Mouse (Mus musculus) midbrain, embryonic 11.5 days (tissue): Measurements from ENCODE around the gene Agap1. TPM values are rescaled to one million over a fixed set of nuclear protein-coding genes. Genes with fewer than 3 reads are reported as not detected.

ENCODE experiments used
- ATAC-seq: fragments of 200-750 bp; cut with Nextera tagmentation; 2 replicates; pipeline ENCODE4 v1.8.0; 2017; ENCODE audit warnings: moderate TSS enrichment, moderate library complexity; ENCODE audit not compliant: low FRiP score
- DNase-seq: peaks from one replicate; pipeline ENCODE4 v3.0.0; 2015; ENCODE audit warnings: low spot score; ENCODE audit errors: missing footprints
- H3K27ac ChIP-seq: fragments of 300-500 bp; sonication (generic); 2 replicates; pipeline ENCODE4 v1.5.1; 2014; ENCODE audit warnings: low read depth, low read length
- H3K27me3 ChIP-seq: fragments of 300-500 bp; sonication (generic); 2 replicates; pipeline ENCODE4 v1.6.1; 2014; ENCODE audit warnings: mild to moderate bottlenecking, low read length, moderate library complexity, mixed read lengths; ENCODE audit not compliant: control insufficient read depth, insufficient read depth
- H3K36me3 ChIP-seq: fragments of 300-500 bp; sonication (generic); 2 replicates; pipeline ENCODE4 v1.6.1; 2014; ENCODE audit warnings: mild to moderate bottlenecking, low read length, moderate library complexity, mixed read lengths; ENCODE audit not compliant: control insufficient read depth, insufficient read depth
- H3K4me1 ChIP-seq: fragments of 300-500 bp; sonication (generic); 2 replicates; pipeline ENCODE4 v1.6.1; 2014; ENCODE audit warnings: low read length; ENCODE audit not compliant: control insufficient read depth, insufficient read depth
- H3K4me2 ChIP-seq: fragments of 300-500 bp; sonication (generic); 2 replicates; pipeline ENCODE4 v1.6.1; 2014; ENCODE audit warnings: mild to moderate bottlenecking, moderate library complexity
- H3K4me3 ChIP-seq: fragments of 300-500 bp; sonication (generic); 2 replicates; pipeline ENCODE4 v1.5.1; 2014; ENCODE audit warnings: low read depth, low read length
- H3K9ac ChIP-seq: fragments of 300-500 bp; sonication (generic); 2 replicates; pipeline ENCODE4 v1.6.1; 2014; ENCODE audit warnings: low read length
- H3K9me3 ChIP-seq: fragments of 300-500 bp; sonication (generic); 2 replicates; pipeline ENCODE4 v1.6.1; 2016; ENCODE audit warnings: low read length; ENCODE audit not compliant: control insufficient read depth
- WGBS: fragments of 180-500 bp; shearing (Covaris S2); extraction: QIAGEN DNeasy Blood & Tissue Kit; methylation state at CpG from one replicate; pipeline ENCODE4 v1.1.7; 2014; 5-methylcytosine and 5-hydroxymethylcytosine counted together
- polyA plus RNA-seq: library from polyadenylated mRNA; unstranded; fragments of >200 nt; fragmentation: Nextera tagmentation; extraction: Ambion mirVana; gene quantifications from 2 replicates; pipeline ENCODE4 v1.2.1, GENCODE M21; 2014

Agap1 gene
- polyA plus RNA-seq, 1 experiment from 2014 or later: 33.6 TPM

DNA sequence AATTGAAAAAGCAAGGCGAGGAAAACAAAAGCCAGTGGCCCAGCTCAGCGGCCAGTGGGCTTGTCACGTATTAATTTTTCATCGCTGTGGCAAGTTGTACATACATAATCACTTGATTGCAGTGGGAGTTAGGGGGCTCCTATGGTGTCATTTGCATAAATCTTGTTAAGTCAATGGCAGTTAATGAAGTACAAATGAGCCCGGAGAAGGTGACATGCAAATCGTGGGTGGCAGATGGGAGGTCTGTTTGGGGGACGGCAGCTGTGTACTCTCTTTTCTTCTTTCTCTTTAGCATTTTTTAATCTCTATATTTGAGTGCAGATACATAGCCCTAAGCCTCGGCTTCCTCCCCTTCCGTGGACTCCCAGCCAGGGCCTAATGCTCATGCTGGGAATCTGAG is 220.1 kb downstream of the Agap1 start:
- H3K4me1 ChIP-seq: peaks cover 2% of the 10 kb centered on the region; the same call in 1 of the 2 replicates
- no peaks in the 10 kb centered on the region for H3K27me3 ChIP-seq
- no peaks in the 10 kb centered on the region for H3K9me3 ChIP-seq

DNA sequence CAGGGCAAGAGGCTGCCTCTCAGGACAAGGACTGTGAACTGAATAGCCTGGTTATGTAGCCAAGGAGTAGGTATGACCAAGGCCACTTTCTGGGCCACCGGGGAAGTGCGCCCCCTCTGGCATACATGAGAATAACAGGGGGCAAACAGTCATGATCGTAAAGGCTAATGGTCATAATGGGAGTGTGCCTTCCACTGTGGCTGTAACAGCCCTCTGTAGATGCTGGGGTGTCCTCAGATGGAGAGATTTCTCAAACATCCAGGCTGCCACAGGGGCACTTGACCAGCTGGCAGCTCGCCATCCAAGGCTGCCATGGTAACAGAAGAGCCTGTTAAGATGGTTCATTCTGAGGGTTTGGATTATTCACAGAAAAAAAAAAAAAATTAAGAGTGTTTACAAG is 221.8 kb downstream of the Agap1 start:
- ATAC-seq (no peak), DNase-seq (no peak)
- Histone ChIP-seq H3K27ac (no peak overlapping the region), H3K4me2 (no peak overlapping the region), H3K27me3 (no peaks in the 10 kb centered on the region), H3K36me3 (peaks cover 3% of the 10 kb centered on the region; the same call in 1 of the 2 replicates), H3K4me3 (no peak overlapping the region), H3K9ac (no peak overlapping the region), H3K4me1 (0 out of 2 replicates have a peak, but pooled peaks cover 1% of the 10 kb centered on the region), H3K9me3 (no peaks in the 10 kb centered on the region)
- WGBS: 77% methylated on average over 4 of the region's 4 CpGs

More for the DNA sequence above, 220.1 kb downstream of the Agap1 start:
- DNase-seq (no peak), ATAC-seq (no peak)
- H3K4me2 ChIP-seq: no peak overlapping the region
- 72% methylated on average over 9 of the region's 9 CpGs for WGBS
- H3K9ac ChIP-seq: no peak overlapping the region
- H3K36me3 ChIP-seq: peaks cover 3% of the 10 kb centered on the region; the same call in 1 of the 2 replicates
- H3K27ac ChIP-seq: no peak overlapping the region
- no peak overlapping the region for H3K4me3 ChIP-seq

DNA sequence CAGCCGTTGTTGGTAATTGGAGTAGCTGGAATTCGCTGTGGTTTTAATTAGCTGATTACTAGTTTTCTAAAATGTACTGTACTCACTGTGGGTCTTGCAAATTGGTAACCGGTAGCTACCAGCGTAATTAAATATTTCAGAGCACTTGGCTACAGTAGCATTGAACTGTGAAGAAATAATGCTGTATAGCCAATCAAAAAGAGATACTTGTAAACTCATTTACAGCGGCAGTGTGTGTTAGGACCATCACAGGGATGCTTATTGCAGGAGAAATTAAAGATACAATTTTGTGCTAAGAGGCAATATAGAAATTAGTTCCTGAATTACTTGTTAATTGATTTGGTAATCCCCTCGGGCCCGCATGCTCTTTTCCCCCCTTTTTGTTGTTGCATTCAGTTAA is 226.1 kb downstream of the Agap1 start:
- Histone ChIP-seq H3K9me3 (peaks cover under 1% of the 10 kb centered on the region; the same call in 1 of the 2 replicates), H3K4me2 (no peak overlapping the region), H3K9ac (no peak overlapping the region), H3K4me1 (no peaks in the 10 kb centered on the region), H3K27ac (no peak overlapping the region), H3K4me3 (no peak overlapping the region), H3K36me3 (peaks cover 5% of the 10 kb centered on the region; the same call in 1 of the 2 replicates), H3K27me3 (no peaks in the 10 kb centered on the region)
- no peak for ATAC-seq
- WGBS: 91% methylated on average over 7 of the region's 7 CpGs
- DNase-seq: no peak

DNA sequence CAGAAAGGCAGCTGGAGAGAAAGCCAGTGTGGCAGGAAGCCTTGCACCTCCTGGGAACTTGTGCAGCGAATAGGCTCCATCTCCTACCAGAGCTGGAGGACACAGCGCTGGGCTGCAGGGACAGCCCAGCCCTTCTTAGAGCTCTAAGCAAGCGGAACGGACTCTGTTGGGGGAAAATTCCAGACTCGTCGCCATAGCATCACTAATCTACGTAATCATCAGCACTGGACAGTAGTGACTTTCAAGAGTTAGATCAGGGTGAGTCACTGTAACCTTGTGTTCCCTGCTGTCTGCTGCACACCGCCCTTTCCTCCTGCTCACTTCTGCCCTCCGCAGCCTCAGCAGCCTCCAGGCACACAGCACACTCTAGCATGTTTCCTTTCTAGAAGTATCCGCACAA is 234.3 kb downstream of the Agap1 start:
- H3K4me2 ChIP-seq: no peak overlapping the region
- ATAC-seq (peak; percentile 67; the same call in 1 of the 2 replicates), DNase-seq (no peak)
- H3K9ac ChIP-seq: no peak overlapping the region
- H3K36me3 ChIP-seq: peaks cover 4% of the 10 kb centered on the region; the same call in 1 of the 2 replicates
- H3K27ac ChIP-seq: peak overlapping the region; percentile 35; the same call in 1 of the 2 replicates
- H3K9me3 ChIP-seq: peaks cover 2% of the 10 kb centered on the region; the same call in 1 of the 2 replicates
- H3K4me1 ChIP-seq: peaks cover 13% of the 10 kb centered on the region
- no peaks in the 10 kb centered on the region for H3K27me3 ChIP-seq
- 33% methylated on average over 10 of the region's 10 CpGs for WGBS
- no peak overlapping the region for H3K4me3 ChIP-seq

DNA sequence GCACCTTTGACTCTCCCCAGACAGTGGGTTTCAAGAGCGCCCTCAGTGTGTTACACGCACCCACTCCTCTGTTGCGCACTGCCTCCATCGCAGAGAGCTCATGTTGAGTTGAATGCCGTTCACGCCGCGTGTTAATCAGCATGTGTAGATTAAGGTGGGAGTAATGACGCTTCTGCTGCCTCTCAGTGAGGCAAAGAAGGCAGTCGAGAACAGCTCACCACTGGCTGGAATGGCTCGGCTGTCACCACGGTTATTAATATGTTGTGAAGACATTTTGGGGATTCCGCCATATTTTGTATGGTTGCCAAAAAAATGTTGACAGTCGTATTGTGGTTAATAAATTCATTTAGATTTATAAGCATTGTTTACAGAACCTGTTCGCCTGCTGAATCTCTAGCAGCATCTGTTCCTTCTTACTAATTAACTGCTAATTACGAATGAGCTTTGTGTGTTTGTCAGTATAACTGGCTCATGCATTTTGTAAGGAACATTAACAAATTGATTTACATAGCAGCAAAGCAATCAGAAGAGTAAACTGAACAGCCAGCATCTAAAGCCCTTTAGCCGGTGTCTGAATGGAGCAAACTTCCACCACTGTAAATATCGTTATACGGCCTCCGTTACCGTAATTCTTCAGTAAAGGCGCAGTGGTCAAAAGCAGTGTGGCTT is 235.1 kb downstream of the Agap1 start:
- no peaks in the 10 kb centered on the region for H3K27me3 ChIP-seq
- ATAC-seq: no peak
- no peak overlapping the region for H3K4me3 ChIP-seq
- peaks cover 4% of the 10 kb centered on the region; the same call in 1 of the 2 replicates for H3K36me3 ChIP-seq
- WGBS: 84% methylated on average over 22 of the region's 22 CpGs
- H3K4me1 ChIP-seq: peaks cover 13% of the 10 kb centered on the region
- no peak overlapping the region for H3K9ac ChIP-seq
- no peak overlapping the region for H3K27ac ChIP-seq
- DNase-seq: no peak
- H3K9me3 ChIP-seq: peaks cover 2% of the 10 kb centered on the region; the same call in 1 of the 2 replicates
- H3K4me2 ChIP-seq: no peak overlapping the region

DNA sequence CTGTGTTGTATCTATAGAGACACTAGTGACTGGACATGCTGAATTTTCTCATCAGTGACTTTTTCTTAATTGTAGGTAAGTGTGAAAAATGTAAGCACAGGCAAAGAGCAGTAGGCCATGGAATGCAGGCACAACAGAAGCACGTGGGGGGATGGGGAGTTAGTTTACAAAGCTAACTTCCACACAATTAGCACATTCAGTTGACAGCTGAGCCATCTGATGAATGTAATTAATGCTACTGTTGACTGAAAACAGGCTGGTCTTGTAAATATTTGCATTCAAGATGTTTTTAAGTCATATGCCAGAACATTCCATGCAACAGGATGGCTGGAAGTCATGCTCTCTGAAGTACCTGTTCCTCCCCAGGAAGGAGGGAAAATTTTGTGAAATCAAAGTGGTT is 236.5 kb downstream of the Agap1 start:
- ATAC-seq: no peak
- WGBS: 70% methylated on average over 1 of the region's 1 CpGs
- H3K4me1 ChIP-seq: peaks cover 13% of the 10 kb centered on the region
- H3K4me2 ChIP-seq: no peak overlapping the region
- H3K9me3 ChIP-seq: no peaks in the 10 kb centered on the region
- no peak for DNase-seq
- H3K36me3 ChIP-seq: no peaks in the 10 kb centered on the region
- no peak overlapping the region for H3K9ac ChIP-seq
- H3K4me3 ChIP-seq: no peak overlapping the region
- H3K27ac ChIP-seq: no peak overlapping the region
- H3K27me3 ChIP-seq: no peaks in the 10 kb centered on the region

DNA sequence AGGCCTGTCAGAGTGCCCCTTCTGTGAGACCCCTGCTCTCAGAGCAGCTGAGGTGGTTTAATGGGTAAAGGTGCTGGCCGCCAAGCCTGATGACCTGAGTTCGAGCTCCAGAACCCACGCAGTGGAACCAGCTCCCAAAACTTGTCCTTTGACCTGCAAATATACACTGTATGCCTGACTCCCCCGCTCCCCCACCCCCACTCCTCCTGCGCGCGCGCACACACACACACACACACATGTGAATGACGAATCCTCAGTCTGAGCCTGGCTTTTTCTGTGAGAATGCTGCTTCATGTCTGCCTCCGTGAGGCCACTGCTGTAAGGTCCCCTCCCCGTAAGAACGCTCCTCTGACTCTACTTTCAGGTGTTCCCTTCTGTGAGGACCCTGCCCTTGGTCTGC is 237.8 kb downstream of the Agap1 start:
- DNase-seq: no peak
- H3K4me3 ChIP-seq: no peak overlapping the region
- no peaks in the 10 kb centered on the region for H3K36me3 ChIP-seq
- H3K4me1 ChIP-seq: peaks cover 13% of the 10 kb centered on the region
- H3K9ac ChIP-seq: no peak overlapping the region
- no peaks in the 10 kb centered on the region for H3K9me3 ChIP-seq
- 88% methylated on average over 12 of the region's 12 CpGs for WGBS
- H3K27ac ChIP-seq: no peak overlapping the region
- no peak overlapping the region for H3K4me2 ChIP-seq
- no peaks in the 10 kb centered on the region for H3K27me3 ChIP-seq
- no peak for ATAC-seq

DNA sequence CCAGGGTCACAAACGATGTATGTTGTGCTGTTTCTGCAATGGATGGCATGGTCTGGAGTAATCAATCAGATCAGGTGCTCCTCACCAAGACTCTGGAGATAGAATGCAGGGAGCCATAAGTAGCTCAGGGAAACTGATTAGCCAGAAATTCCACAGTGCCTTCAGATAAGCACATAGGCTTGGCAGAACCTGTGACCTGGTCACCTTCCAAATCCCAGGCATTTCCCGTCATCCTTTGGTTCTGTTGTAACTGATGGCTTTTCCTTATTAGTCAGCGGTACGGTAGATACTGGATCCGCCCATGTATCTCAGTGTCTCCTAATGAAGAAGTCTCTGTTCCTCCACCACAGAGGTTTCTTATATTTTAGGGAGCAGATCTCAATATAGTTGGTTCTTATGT is 240.3 kb downstream of the Agap1 start:
- Histone ChIP-seq H3K27me3 (no peaks in the 10 kb centered on the region), H3K4me2 (no peak overlapping the region), H3K9ac (no peak overlapping the region), H3K4me3 (no peak overlapping the region), H3K4me1 (no peaks in the 10 kb centered on the region), H3K36me3 (no peaks in the 10 kb centered on the region), H3K27ac (no peak overlapping the region), H3K9me3 (no peaks in the 10 kb centered on the region)
- 94% methylated on average over 5 of the region's 5 CpGs for WGBS
- DNase-seq (no peak), ATAC-seq (no peak)

DNA sequence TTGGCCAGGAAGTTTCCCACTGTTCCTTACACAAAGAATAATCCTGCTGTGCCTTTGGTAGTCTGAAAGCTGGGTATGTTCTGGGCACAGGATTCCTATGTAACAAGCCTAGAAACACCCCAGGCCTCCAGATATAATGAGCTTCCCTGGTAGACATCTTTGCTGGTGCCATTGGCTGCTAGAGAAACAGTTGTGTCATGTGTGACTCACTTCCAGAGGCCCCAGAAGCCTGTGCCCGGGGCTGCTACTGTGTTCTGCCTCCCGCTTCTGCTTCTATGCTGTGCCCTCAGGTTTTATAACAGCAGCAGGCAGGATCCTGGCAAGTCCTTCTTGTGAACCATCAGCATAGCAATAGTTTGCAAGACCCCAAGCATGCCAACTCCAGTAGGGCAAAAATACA is 242.6 kb downstream of the Agap1 start:
- 88% methylated on average over 2 of the region's 2 CpGs for WGBS
- Histone ChIP-seq H3K9ac (no peak overlapping the region), H3K36me3 (no peaks in the 10 kb centered on the region), H3K27ac (no peak overlapping the region), H3K27me3 (no peaks in the 10 kb centered on the region), H3K4me1 (peaks cover 11% of the 10 kb centered on the region), H3K4me3 (no peak overlapping the region), H3K9me3 (no peaks in the 10 kb centered on the region), H3K4me2 (no peak overlapping the region)
- no peak for ATAC-seq
- no peak for DNase-seq
